In the genomic region with DNA sequence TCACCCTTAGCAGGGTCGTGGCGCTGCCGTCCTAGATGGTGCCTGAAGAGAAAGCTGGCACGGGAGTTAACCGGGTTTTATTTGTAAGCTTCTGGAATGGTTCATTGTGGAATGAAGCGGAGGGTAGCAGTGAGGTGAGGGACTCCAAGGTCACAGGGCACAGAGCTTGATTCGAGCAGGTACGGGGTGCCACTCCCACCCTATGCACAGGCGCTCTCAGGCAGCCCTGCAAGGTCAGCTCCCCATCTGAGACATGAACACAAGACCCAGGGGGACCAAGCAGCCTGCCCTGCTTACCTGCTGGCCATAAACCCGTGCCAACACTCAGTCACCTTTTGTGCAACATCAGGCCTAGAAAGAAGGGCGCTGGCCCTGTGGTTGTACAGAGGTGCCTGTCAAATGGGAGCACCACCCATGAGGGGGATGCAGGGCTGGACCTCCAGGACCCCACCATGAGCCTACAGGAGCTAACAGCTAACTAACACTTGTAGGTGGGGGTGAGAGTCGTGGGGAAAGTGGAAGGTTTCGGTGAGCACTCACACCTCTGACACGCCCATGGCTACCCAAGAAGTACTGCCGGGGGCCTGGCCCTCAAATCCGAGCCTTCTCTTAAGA, we compare ENCODE assay signal across 8 mouse cellular contexts. TPM values are rescaled to one million over a fixed set of nuclear protein-coding genes. Genes with fewer than 3 reads are reported as not detected.
DNase-seq lines count a peak whose midpoint lies in the region; ATAC-seq and TF ChIP-seq lines count a peak whose summit lies in the region.

No protein-coding gene starts in this region.

- whole genome bisulfite sequencing in heart, embryonic 15.5 days: 3% methylated on average over 16 of the region's 16 CpGs
- WGBS in midbrain, embryonic 15.5 days: 5% methylated on average over 16 of the region's 16 CpGs

- peaks cover 67% of the 10 kb centered on the region for H3K4me1 ChIP-seq in G1E (ENCODE audit: insufficient read depth, low read depth, low read length)
- peaks cover 3% of the 10 kb centered on the region; the same call in 1 of the 2 replicates for H3K4me1 ChIP-seq in cortical plate, adult 2 months (ENCODE audit: control insufficient read depth, insufficient read depth, low read length)
- H3K4me1 ChIP-seq in heart, embryonic 15.5 days (replicated peaks): peaks cover 45% of the 10 kb centered on the region
- peaks cover 49% of the 10 kb centered on the region for H3K4me1 ChIP-seq in midbrain, embryonic 15.5 days

- H3K27me3 ChIP-seq in G1E (ENCODE audit: insufficient read depth, low read length): peaks cover 37% of the 10 kb centered on the region
- H3K27me3 ChIP-seq in heart, embryonic 15.5 days: no peaks in the 10 kb centered on the region
- no peaks in the 10 kb centered on the region for H3K27me3 ChIP-seq in midbrain, embryonic 15.5 days (replicated peaks)

- TF ChIP-seq CTCF in G1E (IDR thresholded peaks at IDR 0.05; ENCODE audit: low read depth, low read length): no peak
- no peak for TF ChIP-seq CTCF in cortical plate, adult 2 months (IDR thresholded peaks at IDR 0.05; ENCODE audit: extremely low read depth, insufficient read depth, low read length)

- no peaks in the 10 kb centered on the region for H3K9me3 ChIP-seq in G1E (replicated peaks)
- H3K9me3 ChIP-seq in heart, embryonic 15.5 days (replicated peaks): no peaks in the 10 kb centered on the region
- no peaks in the 10 kb centered on the region for H3K9me3 ChIP-seq in midbrain, embryonic 15.5 days

- H3K9ac ChIP-seq in heart, embryonic 15.5 days: peak overlapping the region; percentile 81
- peak overlapping the region; percentile 100 for H3K9ac ChIP-seq in midbrain, embryonic 15.5 days

- H3K4me3 ChIP-seq in G1E (ENCODE audit: low read depth, low read length): peak overlapping the region; percentile 83
- peak overlapping the region; percentile 64 for H3K4me3 ChIP-seq in cortical plate, adult 2 months (ENCODE audit: insufficient read depth, low read length)
- peak overlapping the region; percentile 88 for H3K4me3 ChIP-seq in heart, embryonic 15.5 days
- H3K4me3 ChIP-seq in midbrain, embryonic 15.5 days: peak overlapping the region; percentile 100

- DNase-seq in gastrocnemius, adult 18-20 months (ENCODE audit: low spot score): peak; percentile 67
- no peak for DNase-seq in gastrocnemius, adult 8-10 months (ENCODE audit: low spot score in 2 of 2)
- no peak for DNase-seq in G1E (ENCODE audit: low spot score)
- peak; percentile 82 for DNase-seq in kidney, postnatal 14 days
- DNase-seq in urinary bladder, postnatal 25 days (ENCODE audit: low spot score): peak; percentile 52

- TF ChIP-seq POLR2A in cortical plate, adult 2 months (IDR thresholded peaks at IDR 0.05; ENCODE audit: extremely low read depth, insufficient read depth, low read length): no peak

- H3K36me3 ChIP-seq in G1E (replicated peaks): peaks cover 18% of the 10 kb centered on the region
- H3K36me3 ChIP-seq in heart, embryonic 15.5 days: peaks cover 6% of the 10 kb centered on the region; the same call in 1 of the 2 replicates
- peaks cover 6% of the 10 kb centered on the region; the same call in 1 of the 2 replicates for H3K36me3 ChIP-seq in midbrain, embryonic 15.5 days (replicated peaks)

- H3K27ac ChIP-seq in cortical plate, adult 2 months (ENCODE audit: insufficient read depth, low read length): peak overlapping the region; percentile 99
- peak overlapping the region; percentile 96 for H3K27ac ChIP-seq in heart, embryonic 15.5 days
- peak overlapping the region; percentile 100 for H3K27ac ChIP-seq in midbrain, embryonic 15.5 days

- H3K4me2 ChIP-seq in heart, embryonic 15.5 days: peak overlapping the region; percentile 90
- H3K4me2 ChIP-seq in midbrain, embryonic 15.5 days: peak overlapping the region; percentile 82

- ATAC-seq in G1E (ENCODE audit: extremely low read depth, insufficient number of reproducible peaks, low FRiP score, poor library complexity, severe bottlenecking): no peak
- 0 out of 2 replicates have a peak, but pooled peaks have one; percentile 0 for ATAC-seq in heart, embryonic 15.5 days (replicated peaks; ENCODE audit: insufficient number of reproducible peaks, insufficient read depth, low FRiP score, low read depth)
- ATAC-seq in midbrain, embryonic 15.5 days (replicated peaks): peak; percentile 11

RNA-seq across cellular contexts. Expression of a gene that starts 1.1 kb away (rescaled TPM):
- 100 to 1,000 TPM; 158 to 253 TPM for total RNA-seq in gastrocnemius, adult 18-20 months (2021)
- total RNA-seq in gastrocnemius, adult 8-10 months (2022): 100 to 1,000 TPM; 131 to 185 (median 162) TPM
- total RNA-seq in G1E (2014; fragmentation: Nextera tagmentation) (128 and 155 TPM in 2 replicates), G1E (2017) (179 and 181 TPM in 2 replicates)
- polyA plus RNA-seq in G1E (2012): 53.9 and 112 TPM in 2 replicates
- polyA plus RNA-seq in cortical plate, adult 2 months (2012; rRNA removed): 1,064 and 1,106 TPM in 2 replicates
- 921 and 1,308 TPM in 2 replicates for polyA plus RNA-seq in heart, embryonic 15.5 days (2015; fragmentation: Nextera tagmentation; extraction: Ambion mirVana)
- 4,418 and 4,467 TPM in 2 replicates for polyA plus RNA-seq in midbrain, embryonic 15.5 days (2015; fragmentation: Nextera tagmentation; extraction: Ambion mirVana)

RNA-seq across cellular contexts. Expression of a gene that starts 11.9 kb away (rescaled TPM):
- total RNA-seq in gastrocnemius, adult 18-20 months (2021): under 1 TPM; 0.39 to 0.52 TPM
- under 1 TPM in 3 of 4 experiments, not detected in 1; 0.21 to 0.54 (median 0.29) TPM for total RNA-seq in gastrocnemius, adult 8-10 months (2022)
- not detected in 2 replicates for total RNA-seq in G1E (2014; fragmentation: Nextera tagmentation)
- 0.11 TPM in 1 of 2 replicates, not detected in the other for total RNA-seq in G1E (2017)
- polyA plus RNA-seq in G1E (2012): 0.03 TPM in 1 of 2 replicates, not detected in the other
- 0.28 and 0.67 TPM in 2 replicates for polyA plus RNA-seq in cortical plate, adult 2 months (2012; rRNA removed)
- polyA plus RNA-seq in heart, embryonic 15.5 days (2015; fragmentation: Nextera tagmentation; extraction: Ambion mirVana): 0.42 and 0.66 TPM in 2 replicates
- 0.84 and 1.4 TPM in 2 replicates for polyA plus RNA-seq in midbrain, embryonic 15.5 days (2015; fragmentation: Nextera tagmentation; extraction: Ambion mirVana)

RNA-seq across cellular contexts. Expression of a gene that starts 29.1 kb away (rescaled TPM):
- 10 to 100 TPM in 1 of 2 experiments, 1 to 10 TPM in 1; 8.3 to 19.3 TPM for total RNA-seq in gastrocnemius, adult 18-20 months (2021)
- total RNA-seq in gastrocnemius, adult 8-10 months (2022): 10 to 100 TPM; 11.5 to 13.5 (median 13.3) TPM
- total RNA-seq in G1E (2014; fragmentation: Nextera tagmentation) (12.0 and 13.6 TPM in 2 replicates), G1E (2017) (5.2 and 6.2 TPM in 2 replicates)
- polyA plus RNA-seq in G1E (2012): 29.7 and 30.6 TPM in 2 replicates
- polyA plus RNA-seq in cortical plate, adult 2 months (2012; rRNA removed): 22.8 and 23.9 TPM in 2 replicates
- polyA plus RNA-seq in heart, embryonic 15.5 days (2015; fragmentation: Nextera tagmentation; extraction: Ambion mirVana): 27.0 and 38.0 TPM in 2 replicates
- 124 TPM in 2 replicates for polyA plus RNA-seq in midbrain, embryonic 15.5 days (2015; fragmentation: Nextera tagmentation; extraction: Ambion mirVana)

Comparison
In these comparisons a context has a peak if more than half of its experiments do, and no peak if none do; other contexts are left out.
1. DNase-seq: peak in gastrocnemius, adult 18-20 months (single experiment), kidney, postnatal 14 days (single experiment) and urinary bladder, postnatal 25 days (single experiment); none in gastrocnemius, adult 8-10 months (0 of 2) and G1E (single experiment).
2. Peak in every context shown above with its lines, with median percentiles within 50 percentile points of each other: H3K4me3 ChIP-seq and H3K27ac ChIP-seq.